In the genomic region with DNA sequence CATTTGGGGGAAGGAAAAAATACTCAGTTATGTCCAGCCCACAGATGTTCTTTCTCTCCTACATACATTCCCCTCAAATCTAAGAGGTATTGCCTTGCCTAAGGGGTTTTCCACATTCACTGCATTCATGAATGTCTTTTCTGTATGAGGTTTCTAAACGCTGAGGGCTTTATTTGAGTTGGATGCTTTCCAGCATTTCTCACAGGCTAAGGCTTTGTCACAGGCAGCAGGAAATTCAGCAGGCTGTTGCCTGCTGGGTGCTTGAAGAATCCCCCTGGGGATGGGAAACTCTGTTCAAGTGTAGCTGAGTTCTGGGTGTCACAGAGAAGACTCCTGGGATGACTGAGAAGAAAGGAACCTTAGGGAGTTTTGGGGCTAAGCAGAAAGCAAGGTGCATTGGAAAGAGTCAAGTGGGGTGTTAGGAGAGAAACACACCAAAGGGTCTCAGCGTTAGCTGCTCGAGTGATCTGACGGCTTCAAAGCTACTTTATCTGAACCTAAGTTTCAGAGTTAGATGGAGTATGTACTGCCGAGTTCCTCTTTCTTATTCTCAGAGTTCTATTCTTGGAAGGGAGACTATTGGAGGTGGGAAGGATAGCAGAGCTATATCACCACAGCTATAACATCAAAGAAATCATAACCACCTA, we compare ENCODE assay signal across 7 mouse cellular contexts. TPM values are rescaled to one million over a fixed set of nuclear protein-coding genes. Genes with fewer than 3 reads are reported as not detected.
A peak's percentile ranks its signal among the peaks of the same experiment; 100 is the strongest.
DNase-seq lines count a peak whose midpoint lies in the region; ATAC-seq lines count a peak whose summit lies in the region.

No protein-coding gene starts in this region.

- H3K9ac ChIP-seq in neural tube, embryonic 13.5 days, result no peak overlapping the region
- H3K9ac ChIP-seq in forebrain, embryonic 15.5 days (replicated peaks), result no peak overlapping the region

- 58% methylated on average over 5 of the region's 5 CpGs for WGBS in neural tube, embryonic 13.5 days
- WGBS in forebrain, embryonic 15.5 days, result 43% methylated on average over 5 of the region's 5 CpGs

- no peaks in the 10 kb centered on the region for H3K27me3 ChIP-seq in neural tube, embryonic 13.5 days
- H3K27me3 ChIP-seq in forebrain, embryonic 15.5 days, result no peaks in the 10 kb centered on the region

- peaks cover 15% of the 10 kb centered on the region for H3K4me1 ChIP-seq in neural tube, embryonic 13.5 days (replicated peaks)
- H3K4me1 ChIP-seq in forebrain, embryonic 15.5 days, result peaks cover 12% of the 10 kb centered on the region

- H3K36me3 ChIP-seq in neural tube, embryonic 13.5 days, result no peaks in the 10 kb centered on the region
- H3K36me3 ChIP-seq in forebrain, embryonic 15.5 days, result no peaks in the 10 kb centered on the region

- H3K4me2 ChIP-seq in neural tube, embryonic 13.5 days, result no peak overlapping the region
- H3K4me2 ChIP-seq in forebrain, embryonic 15.5 days (replicated peaks), result no peak overlapping the region

- H3K27ac ChIP-seq in neural tube, embryonic 13.5 days (replicated peaks), result peak overlapping the region; percentile 40
- peak overlapping the region; percentile 58 for H3K27ac ChIP-seq in forebrain, embryonic 15.5 days (replicated peaks)

- H3K4me3 ChIP-seq in neural tube, embryonic 13.5 days, result no peak overlapping the region
- no peak overlapping the region for H3K4me3 ChIP-seq in forebrain, embryonic 15.5 days

- no peak for ATAC-seq in neural tube, embryonic 13.5 days (ENCODE audit: low read depth)
- ATAC-seq in forebrain, embryonic 15.5 days (replicated peaks), result peak; percentile 68
- no peak for ATAC-seq in cerebellum, adult (ENCODE audit: insufficient number of reproducible peaks, low FRiP score, low TSS enrichment)

- DNase-seq in neural tube, embryonic 10.5 days (ENCODE audit: extremely low spot score, low spot score), result no peak
- peak; percentile 31 for DNase-seq in kidney, postnatal 10 days
- no peak for DNase-seq in gastrocnemius, postnatal 25 days
- no peak for DNase-seq in thymus, postnatal 10 days (ENCODE audit: low spot score in 2 of 2)

- H3K9me3 ChIP-seq in neural tube, embryonic 13.5 days, result no peaks in the 10 kb centered on the region
- no peaks in the 10 kb centered on the region for H3K9me3 ChIP-seq in forebrain, embryonic 15.5 days

RNA-seq across cellular contexts. Expression of a gene that starts 14.2 kb away (rescaled TPM):
- polyA plus RNA-seq in neural tube, embryonic 13.5 days (2015; fragmentation: Nextera tagmentation; extraction: Ambion mirVana), result 6.1 and 7.5 TPM in 2 replicates
- 10.2 and 10.4 TPM in 2 replicates for polyA plus RNA-seq in forebrain, embryonic 15.5 days (2015; fragmentation: Nextera tagmentation; extraction: Ambion mirVana)
- 1 to 10 TPM; 3.0 to 3.7 TPM for total RNA-seq in gastrocnemius, postnatal 25 days (2021)

RNA-seq across cellular contexts. Expression of a gene that starts 54.5 kb away (rescaled TPM):
- 370 and 394 TPM in 2 replicates for polyA plus RNA-seq in neural tube, embryonic 13.5 days (2015; fragmentation: Nextera tagmentation; extraction: Ambion mirVana)
- polyA plus RNA-seq in forebrain, embryonic 15.5 days (2015; fragmentation: Nextera tagmentation; extraction: Ambion mirVana), result 210 and 227 TPM in 2 replicates
- total RNA-seq in gastrocnemius, postnatal 25 days (2021), result 100 to 1,000 TPM; 105 to 124 TPM
